Mouse (Mus musculus) kidney, adult 2 months (tissue): ENCODE results near the gene Cabp1.

ENCODE experiments used
- CTCF ChIP-seq: fragments of 200-500 bp; conservative IDR thresholded peaks from 2 replicates; pipeline ENCODE4 v1.5.1; 2011; ENCODE audit warnings: low read depth, mild to moderate bottlenecking, control low read depth, low read length, moderate library complexity, mixed read lengths; ENCODE audit not compliant: insufficient read depth, insufficient read length
- POLR2A ChIP-seq: fragments of 200-500 bp; IDR thresholded peaks from one replicate; pipeline ENCODE4 v1.6.1; 2011; ENCODE audit warnings: low read depth, low read length, control low read depth

DNA sequence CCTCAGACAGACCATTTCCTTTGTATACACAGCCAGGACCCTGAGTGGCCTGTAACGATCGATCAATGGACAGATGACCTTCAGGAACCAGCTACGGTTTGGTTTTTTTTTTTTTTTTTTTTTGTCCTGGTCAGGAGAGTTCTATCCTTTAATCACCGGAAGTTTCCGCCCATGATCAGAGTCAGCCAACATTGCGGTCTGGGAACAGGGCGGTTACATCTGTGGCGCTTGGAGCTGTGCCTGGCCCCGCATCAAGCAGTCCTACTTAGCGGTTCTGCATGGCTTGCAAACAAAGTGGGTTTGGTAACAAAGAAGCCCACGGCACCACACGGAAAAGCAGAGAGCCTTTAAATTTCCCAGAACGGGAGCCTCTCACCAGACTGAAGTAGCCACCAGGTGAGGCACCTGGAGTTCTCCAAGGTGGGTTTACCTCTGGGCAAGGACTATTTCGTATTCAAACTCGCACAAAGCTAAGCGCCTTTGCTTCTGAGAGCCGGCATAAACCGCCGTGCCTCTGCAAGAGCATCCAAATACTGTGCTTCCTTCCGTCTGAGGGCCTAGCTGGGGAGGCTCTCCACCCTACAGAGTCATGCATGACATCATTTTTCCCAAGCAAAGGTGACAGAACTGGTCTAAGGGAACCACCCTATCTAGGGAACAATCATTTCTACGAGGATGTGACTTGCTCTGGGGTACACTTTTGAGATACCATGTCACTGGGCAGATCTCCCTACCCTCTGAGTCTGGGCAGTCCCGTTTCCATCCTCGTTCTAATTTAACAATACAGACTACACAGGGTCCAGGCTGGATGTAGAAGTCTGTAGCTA is 9.8 kb upstream of the Cabp1 start:
- TF ChIP-seq CTCF (no peak), POLR2A (no peak)
